Mouse (Mus musculus) urinary bladder, postnatal 0 days (tissue): ENCODE results near the gene H2al1a. TPM values are rescaled to one million over a fixed set of nuclear protein-coding genes. Genes with fewer than 3 reads are reported as not detected.

Source experiments
- polyA plus RNA-seq: library from polyadenylated mRNA; unstranded; fragments of >200 nt; fragmentation: Nextera tagmentation; extraction: Ambion mirVana; gene quantifications from 2 replicates; pipeline ENCODE4 v1.2.1, GENCODE M21; 2015

H2al1a gene
- polyA plus RNA-seq, result not detected in 2 replicates

GRCm38 (mm10) chrX:11298957-11299356, at the start of gene H2al1a:
Gene H2al1a, plus strand, starts transcription at chrX:11299257.

DNA sequence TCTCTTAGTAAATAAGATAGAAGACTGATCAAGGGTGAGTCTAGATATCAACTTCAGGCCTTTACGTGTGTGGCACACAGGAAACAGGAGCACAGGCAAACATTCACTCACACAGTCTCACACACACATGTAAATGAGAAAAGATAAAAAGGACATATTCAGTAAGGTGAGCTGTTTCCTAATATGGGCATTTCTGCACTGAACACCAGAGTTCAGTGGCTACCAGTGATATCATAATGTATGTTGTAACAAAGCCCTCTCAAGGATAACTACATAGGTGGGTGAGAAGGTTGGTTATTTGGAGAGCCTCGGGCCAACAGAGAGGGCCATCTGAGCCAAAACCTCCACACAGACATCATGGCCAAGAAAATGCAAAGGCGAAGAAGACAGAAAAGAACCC, 3.1 kb downstream of the H2al1a start, which contains the start of gene H2al1b:
Gene H2al1b, plus strand, starts transcription at position 301 of the 400 bp plus-strand sequence.

GRCm38 (mm10) chrX:11305355-11305754, 6.3 kb downstream of the H2al1a start, which contains the start of gene H2al1c:
Gene H2al1c, plus strand, starts transcription at chrX:11305655.

GRCm38 (mm10) chrX:11308524-11308923, 9.5 kb downstream of the H2al1a start, which contains the start of gene H2al1d:
Gene H2al1d, plus strand, starts transcription at chrX:11308824.

GRCm38 (mm10) chrX:11311634-11312033, 12.6 kb downstream of the H2al1a start, which contains the start of gene H2al1e:
Gene H2al1e, plus strand, starts transcription at chrX:11311934.

DNA sequence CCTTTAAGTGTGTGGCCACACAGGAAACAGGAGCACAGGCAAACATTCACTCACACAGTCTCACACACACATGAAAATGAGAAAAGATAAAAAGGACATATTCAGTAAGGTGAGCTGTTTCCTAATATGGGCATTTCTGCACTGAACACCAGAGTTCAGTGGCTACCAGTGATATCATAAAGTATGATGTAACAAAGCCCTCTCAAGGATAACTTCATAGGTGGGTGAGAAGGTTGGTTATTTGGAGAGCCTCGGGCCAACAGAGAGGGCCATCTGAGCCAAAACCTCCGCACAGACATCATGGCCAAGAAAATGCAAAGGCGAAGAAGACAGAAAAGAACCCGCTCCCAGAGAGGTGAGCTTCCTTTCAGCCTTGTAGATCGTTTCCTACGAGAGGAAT, 15.8 kb downstream of the H2al1a start, which contains the start of gene H2al1f:
Gene H2al1f, plus strand, starts transcription at position 301 of the 400 bp plus-strand sequence.

GRCm38 (mm10) chrX:11317956-11318355, 18.9 kb downstream of the H2al1a start, which contains the start of gene H2al1g:
Gene H2al1g, plus strand, starts transcription at chrX:11318256.

DNA sequence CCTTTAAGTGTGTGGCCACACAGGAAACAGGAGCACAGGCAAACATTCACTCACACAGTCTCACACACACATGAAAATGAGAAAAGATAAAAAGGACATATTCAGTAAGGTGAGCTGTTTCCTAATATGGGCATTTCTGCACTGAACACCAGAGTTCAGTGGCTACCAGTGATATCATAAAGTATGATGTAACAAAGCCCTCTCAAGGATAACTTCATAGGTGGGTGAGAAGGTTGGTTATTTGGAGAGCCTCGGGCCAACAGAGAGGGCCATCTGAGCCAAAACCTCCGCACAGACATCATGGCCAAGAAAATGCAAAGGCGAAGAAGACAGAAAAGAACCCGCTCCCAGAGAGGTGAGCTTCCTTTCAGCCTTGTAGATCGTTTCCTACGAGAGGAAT, 22.1 kb downstream of the H2al1a start, which contains the start of gene H2al1h:
Gene H2al1h, plus strand, starts transcription at position 301 of the 400 bp plus-strand sequence.

DNA sequence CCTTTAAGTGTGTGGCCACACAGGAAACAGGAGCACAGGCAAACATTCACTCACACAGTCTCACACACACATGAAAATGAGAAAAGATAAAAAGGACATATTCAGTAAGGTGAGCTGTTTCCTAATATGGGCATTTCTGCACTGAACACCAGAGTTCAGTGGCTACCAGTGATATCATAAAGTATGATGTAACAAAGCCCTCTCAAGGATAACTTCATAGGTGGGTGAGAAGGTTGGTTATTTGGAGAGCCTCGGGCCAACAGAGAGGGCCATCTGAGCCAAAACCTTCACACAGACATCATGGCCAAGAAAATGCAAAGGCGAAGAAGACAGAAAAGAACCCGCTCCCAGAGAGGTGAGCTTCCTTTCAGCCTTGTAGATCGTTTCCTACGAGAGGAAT, 25.3 kb downstream of the H2al1a start, which contains the start of gene H2al1i:
Gene H2al1i, plus strand, starts transcription at position 301 of the 400 bp plus-strand sequence.

DNA sequence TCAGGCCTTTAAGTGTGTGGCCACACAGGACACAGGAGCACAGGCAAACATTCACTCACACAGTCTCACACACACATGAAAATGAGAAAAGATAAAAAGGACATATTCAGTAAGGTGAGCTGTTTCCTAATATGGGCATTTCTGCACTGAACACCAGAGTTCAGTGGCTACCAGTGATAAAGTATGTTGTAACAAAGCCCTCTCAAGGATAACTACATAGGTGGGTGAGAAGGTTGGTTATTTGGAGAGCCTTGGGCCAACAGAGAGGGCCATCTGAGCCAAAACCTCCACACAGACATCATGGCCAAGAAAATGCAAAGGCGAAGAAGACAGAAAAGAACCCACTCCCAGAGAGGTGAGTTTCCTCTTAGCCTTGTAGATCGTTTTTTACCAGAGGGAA, 28.5 kb downstream of the H2al1a start, which contains the start of gene H2al1j:
Gene H2al1j, plus strand, starts transcription at position 301 of the 400 bp plus-strand sequence.

Other genes with a start within 250 kb of the H2al1a start
- gene H2al1b, start 3.2 kb downstream of the H2al1a start, polyA plus RNA-seq, result not detected in 2 replicates
- not detected in 2 replicates for gene H2al1c, start 6.4 kb downstream of the H2al1a start, polyA plus RNA-seq
- not detected in 2 replicates for gene H2al1d, start 9.6 kb downstream of the H2al1a start, polyA plus RNA-seq
- not detected in 2 replicates for gene H2al1e, start 12.7 kb downstream of the H2al1a start, polyA plus RNA-seq
- gene H2al1f, start 15.9 kb downstream of the H2al1a start, polyA plus RNA-seq, result not detected in 2 replicates
- not detected in 2 replicates for gene H2al1g, start 19.0 kb downstream of the H2al1a start, polyA plus RNA-seq
- not detected in 2 replicates for gene H2al1h, start 22.2 kb downstream of the H2al1a start, polyA plus RNA-seq
- gene H2al1i, start 25.4 kb downstream of the H2al1a start, polyA plus RNA-seq, result not detected in 2 replicates
- not detected in 2 replicates for gene H2al1j, start 28.6 kb downstream of the H2al1a start, polyA plus RNA-seq